Mouse (Mus musculus) gastrocnemius, postnatal 25 days (tissue): ENCODE data around the gene Pter. TPM values are rescaled to one million over a fixed set of nuclear protein-coding genes. Genes with fewer than 3 reads are reported as not detected.

Experiments used
- DNase-seq: peaks from one replicate; pipeline ENCODE4 v3.0.0; 2022
- long read RNA-seq, 2 experiments: library from polyadenylated mRNA; stranded (forward); transcript quantifications; one replicate each; pipeline ENCODE4 v2.0.0; 2021
- total RNA-seq, 2 experiments: library from RNA; stranded (reverse); gene quantifications; 1 replicate in 1 of 2; 2 replicates in 1 of 2; pipeline ENCODE4 v1.2.3; 2021

Pter gene
- total RNA-seq: 10 to 100 TPM in 1 of 2 experiments, 1 to 10 TPM in 1; 8.8 to 10.1 TPM
- long read RNA-seq, experiment 1, partial matches to known transcripts: 0 of 5 reads
- long read RNA-seq, experiment 1, other reads (novel, unspliced or antisense): 2 of 5 reads
- long read RNA-seq, experiment 2, transcript Pter-205 (6 exons, 1,232 nt): major isoform, 10 of 11 reads
- long read RNA-seq, experiment 2, partial matches to known transcripts: 0 of 11 reads
- long read RNA-seq, experiment 2, other reads (novel, unspliced or antisense): 1 of 11 reads

- DNase-seq: peak; percentile 89
Measured at GRCm38 (mm10) chr2:12923804-12924591, at the start of gene Pter. Gene Pter, plus strand, starts transcription at chr2:12924041.

DNA sequence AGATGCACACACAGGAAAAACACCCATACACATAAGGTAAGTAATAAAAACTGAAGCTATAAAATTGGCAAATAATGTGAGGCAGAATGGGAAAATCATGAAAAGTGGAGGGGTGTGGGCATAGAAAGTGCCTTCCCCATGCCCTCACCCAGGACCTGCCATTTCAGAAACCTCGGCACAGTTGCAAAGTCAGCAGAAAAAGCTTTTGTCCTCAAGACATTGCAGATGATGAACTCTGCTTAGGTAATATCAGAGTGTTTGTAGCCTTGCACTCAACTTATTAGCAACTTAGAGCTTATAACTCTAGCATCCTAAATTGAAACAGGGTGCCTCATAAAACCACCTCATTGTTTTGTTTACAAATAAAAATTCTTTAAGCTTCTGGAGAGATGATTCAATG lies 49.6 kb upstream of the Pter start:
- no peak for DNase-seq

DNA sequence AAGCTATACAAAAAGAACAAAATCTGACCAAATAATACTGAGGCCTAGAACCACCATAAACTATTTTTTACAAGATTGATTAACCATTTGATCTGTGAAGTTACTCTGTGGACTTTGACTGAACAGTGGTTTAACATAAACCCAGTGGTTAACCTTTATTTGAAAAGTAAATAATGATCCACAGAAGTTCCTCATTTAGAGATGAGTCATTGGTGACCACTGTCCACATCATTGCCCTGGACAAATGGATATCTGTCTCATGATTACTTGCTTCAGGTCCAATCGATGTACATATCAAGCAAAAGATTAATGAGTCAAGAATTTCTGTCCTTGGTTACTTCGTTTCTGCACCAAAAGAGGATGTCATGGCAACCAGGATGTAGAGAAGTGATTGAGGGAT lies 44.3 kb upstream of the Pter start:
- no peak for DNase-seq

DNA sequence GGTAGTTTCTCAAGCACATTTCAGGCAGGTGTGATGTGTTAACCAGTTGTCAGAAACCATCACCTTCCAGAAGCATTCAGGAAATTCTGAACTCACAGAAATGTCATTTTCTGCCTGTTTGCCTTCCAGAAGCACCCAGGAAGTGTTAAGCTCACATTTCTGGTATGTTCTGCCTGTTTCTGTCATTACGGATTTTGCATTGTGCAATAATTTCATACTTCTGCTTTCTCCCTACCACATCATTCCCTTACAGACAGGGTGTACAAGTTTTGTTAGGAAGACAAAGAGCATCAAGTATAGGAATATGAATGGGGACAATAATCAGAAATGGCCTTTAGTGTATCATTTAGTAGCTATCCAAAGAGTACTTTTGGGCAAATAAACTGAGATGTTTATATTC lies 42.8 kb upstream of the Pter start:
- no peak for DNase-seq

- DNase-seq: no peak
Measured at GRCm38 (mm10) chr2:12883276-12883914, 40.4 kb upstream of the Pter start.

GRCm38 (mm10) chr2:12887015-12887414 lies 36.8 kb upstream of the Pter start:
- no peak for DNase-seq

DNA sequence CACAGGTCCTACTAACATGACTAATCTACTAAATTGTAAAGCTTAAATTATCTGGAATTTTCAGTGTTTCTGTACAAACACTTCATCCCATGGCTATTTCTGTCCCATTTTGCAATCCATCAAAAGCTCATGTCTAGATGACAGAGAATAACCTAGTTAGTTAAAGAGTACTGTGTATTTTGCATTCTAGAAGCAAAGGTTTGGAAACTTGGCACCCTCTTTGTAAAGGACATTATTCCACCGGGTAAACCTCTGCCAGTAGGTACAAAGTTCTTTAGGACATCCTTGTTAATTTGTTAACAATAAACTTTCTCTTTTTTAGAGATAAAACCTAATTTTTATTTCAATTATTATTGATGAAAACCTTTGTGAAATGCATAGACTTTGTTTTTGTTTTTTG lies 18.1 kb upstream of the Pter start:
- no peak for DNase-seq

- DNase-seq: no peak
Measured at GRCm38 (mm10) chr2:12925643-12926042, 1.8 kb downstream of the Pter start.

GRCm38 (mm10) chr2:12930338-12930737 lies 6.5 kb downstream of the Pter start:
- no peak for DNase-seq

DNA sequence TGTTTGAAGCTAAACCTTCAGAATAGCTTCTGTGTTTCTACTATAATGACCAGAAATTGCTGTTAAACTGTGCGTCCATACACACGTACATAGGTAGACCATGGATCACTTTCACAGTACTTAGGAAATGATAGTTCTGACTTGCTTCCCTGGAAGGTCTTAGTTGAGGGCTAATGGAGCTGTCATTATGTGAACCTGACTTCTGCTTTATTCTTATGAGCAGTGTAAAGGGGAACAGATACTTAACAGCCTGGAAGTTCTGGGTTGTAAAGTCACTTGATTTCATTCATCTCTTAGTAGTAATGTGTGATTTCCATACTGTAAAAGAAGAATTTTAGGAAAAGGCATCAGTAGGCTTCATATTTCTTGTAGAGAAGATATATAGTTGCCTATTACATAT lies 10.1 kb downstream of the Pter start:
- DNase-seq: no peak

GRCm38 (mm10) chr2:12935286-12935685 lies 11.4 kb downstream of the Pter start:
- no peak for DNase-seq

- DNase-seq: no peak
Measured at GRCm38 (mm10) chr2:12937461-12938217, 13.8 kb downstream of the Pter start.

- DNase-seq: no peak
Measured at GRCm38 (mm10) chr2:12938641-12939040, 14.8 kb downstream of the Pter start.

GRCm38 (mm10) chr2:12956703-12957424 lies 33.0 kb downstream of the Pter start:
- no peak for DNase-seq

DNA sequence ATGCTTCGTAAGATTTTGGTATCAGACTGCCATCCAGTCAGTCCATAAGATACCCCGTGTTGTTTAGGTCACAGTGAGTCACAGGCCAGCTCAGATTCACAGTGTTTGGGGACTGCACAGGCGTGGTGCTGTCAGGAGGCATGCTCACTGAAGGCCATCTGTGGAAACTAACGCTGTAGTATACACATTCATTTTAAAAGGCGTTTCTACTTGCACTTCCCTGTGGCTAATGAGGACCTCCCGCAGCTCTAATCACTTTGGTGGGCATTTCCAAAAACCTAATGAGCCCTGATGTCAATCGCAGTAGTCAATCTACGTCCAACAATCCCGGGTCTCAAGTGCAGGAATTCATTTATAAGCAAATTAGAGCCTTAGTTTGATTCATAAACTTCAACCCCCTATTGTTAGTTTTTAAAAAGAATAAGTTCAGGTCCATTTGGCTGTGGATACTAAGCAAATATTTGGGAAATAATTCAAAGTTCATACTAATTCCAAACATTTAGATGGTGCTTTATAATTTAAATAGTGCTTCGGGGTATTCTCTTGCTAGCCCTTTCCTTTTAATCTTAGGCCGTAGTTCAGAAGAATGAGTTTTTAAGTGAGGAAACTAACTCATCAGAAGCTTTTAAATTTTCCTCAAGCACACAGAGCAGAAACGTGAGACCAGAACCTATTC lies 46.3 kb downstream of the Pter start:
- no peak for DNase-seq

DNA sequence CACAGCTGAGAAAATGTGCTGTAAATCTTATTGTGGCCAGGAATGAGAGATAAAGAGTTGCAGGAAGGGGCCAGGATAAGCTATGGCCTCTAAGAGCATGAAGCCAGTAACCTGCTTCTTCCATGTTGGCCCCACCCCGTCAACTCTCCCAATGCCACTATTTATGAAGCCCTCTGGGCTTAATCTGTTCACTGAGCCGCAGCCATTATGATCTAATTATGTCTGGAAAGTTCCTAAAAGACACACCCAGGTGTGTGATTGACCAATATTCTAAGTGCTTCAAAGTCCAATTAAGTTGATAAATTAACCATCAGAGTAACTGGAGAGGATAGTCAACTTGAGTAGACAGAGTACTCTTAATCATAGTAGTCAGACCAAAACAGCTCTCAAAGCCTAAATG lies 49.9 kb downstream of the Pter start:
- no peak for DNase-seq

- no peak for DNase-seq
Measured at GRCm38 (mm10) chr2:12977367-12977766, 53.5 kb downstream of the Pter start.

DNA sequence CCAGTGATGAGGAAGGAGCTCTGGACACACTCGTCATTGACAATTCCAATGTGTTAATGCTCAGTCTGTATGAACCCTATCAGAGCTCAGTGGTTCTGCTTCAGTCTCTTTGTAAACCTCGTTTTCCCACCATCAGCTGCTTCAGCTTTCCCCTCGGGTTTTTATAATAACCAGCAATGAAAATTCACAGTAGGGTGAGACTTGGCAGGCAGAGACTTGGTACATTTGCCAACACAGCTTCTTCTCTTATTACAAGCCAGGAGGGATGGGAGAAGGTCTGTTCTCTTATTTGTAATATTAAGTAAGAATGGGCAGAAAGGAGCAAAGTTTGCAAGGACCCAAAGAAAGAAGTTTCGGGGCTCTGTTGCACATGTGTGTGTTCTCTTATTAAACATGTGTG lies 54.9 kb downstream of the Pter start:
- no peak for DNase-seq

GRCm38 (mm10) chr2:12984901-12985732 lies 61.3 kb downstream of the Pter start:
- no peak for DNase-seq

DNA sequence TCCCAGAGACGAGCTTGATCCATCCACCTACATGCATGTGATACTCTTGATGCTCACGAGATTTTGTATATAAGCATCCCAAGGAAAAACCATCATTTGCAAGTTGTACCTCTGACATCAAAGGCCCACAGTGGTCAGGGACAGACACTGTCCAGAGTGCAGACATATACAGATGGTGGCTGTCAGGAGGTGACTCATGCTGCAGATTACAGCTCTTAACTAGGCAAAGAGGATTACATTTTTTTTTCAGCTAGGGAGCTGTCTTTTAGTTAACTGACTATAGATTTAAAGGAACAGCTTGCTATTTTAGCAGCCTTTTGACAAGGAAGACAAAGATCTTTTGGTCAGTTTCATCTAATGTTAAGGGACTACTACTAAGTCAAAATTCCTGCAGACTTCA lies 76.2 kb downstream of the Pter start:
- DNase-seq: no peak
